Mouse (Mus musculus) MEL (cell line): ENCODE data around the gene Man1c1.

ENCODE experiments used
- CTCF ChIP-seq, 3 experiments: IDR thresholded peaks in 2 of 3; conservative IDR thresholded peaks in 1 of 3; 2 replicates each; pipeline ENCODE4 v1.5.1; 2011 to 2012; ENCODE audit warnings: low read length in 3 of 3, low read depth in 2 of 3, mild to moderate bottlenecking in 2 of 3, improper control_type of control experiment in 1 of 3, inconsistent platforms in 1 of 3, mixed read lengths in 1 of 3, moderate library complexity in 1 of 3; ENCODE audit not compliant: control insufficient read depth in 1 of 3, insufficient read depth in 1 of 3, poor library complexity in 1 of 3, severe bottlenecking in 1 of 3
- MAX ChIP-seq: IDR thresholded peaks from 2 replicates; pipeline ENCODE4 v1.6.1; 2011; ENCODE audit warnings: low read length, improper control_type of control experiment
- POLR2A ChIP-seq, 2 experiments: IDR thresholded peaks; 2 replicates each; pipeline ENCODE4 v1.6.1; 2011 to 2012; ENCODE audit warnings: low read length in 2 of 2, mild to moderate bottlenecking in 2 of 2, control low read depth in 1 of 2, improper control_type of control experiment in 1 of 2, low read depth in 1 of 2, moderate library complexity in 1 of 2; ENCODE audit not compliant: control insufficient read depth in 1 of 2, insufficient read depth in 1 of 2, poor library complexity in 1 of 2

- TF ChIP-seq CTCF (IDR thresholded peaks at IDR 0.05 in 2 of 3, conservative IDR thresholded peaks at IDR 0.05 in 1 of 3; ENCODE audit: control insufficient read depth in 1 of 3, insufficient read depth in 1 of 3, low read depth in 2 of 3, low read length in 3 of 3, poor library complexity in 1 of 3, severe bottlenecking in 1 of 3) (no peak), MAX (no peak), POLR2A (IDR thresholded peaks at IDR 0.05; ENCODE audit: control insufficient read depth in 1 of 2, insufficient read depth in 1 of 2, low read depth in 1 of 2, low read length in 2 of 2, poor library complexity in 1 of 2) (no peak)
Observed at GRCm38 (mm10) chr4:134733371-134733770, 29.3 kb upstream of the Man1c1 start.
